Mouse (Mus musculus): ENCODE results near the gene Ppp1r7.

DNA sequence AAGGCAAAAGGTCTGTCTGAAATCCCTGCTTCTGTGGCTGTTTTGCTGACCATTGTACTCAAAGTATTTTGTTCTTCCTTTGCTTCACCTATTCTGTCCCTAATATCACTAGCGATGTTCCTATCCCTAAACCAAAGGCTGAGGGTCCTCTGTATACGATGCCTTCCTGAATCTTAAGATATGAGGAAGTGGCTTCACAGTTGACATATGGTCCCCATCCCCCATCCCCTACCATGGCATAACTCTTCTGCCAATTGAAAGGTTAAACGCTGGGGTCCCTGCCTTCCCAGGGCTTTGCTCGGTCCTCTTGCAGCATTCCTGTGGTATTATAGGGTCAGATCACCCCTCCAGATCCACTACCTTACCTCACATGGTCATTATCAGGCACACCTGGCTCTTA lies 60.7 kb downstream of the Ppp1r7 start:
- TF ChIP-seq POLR2A (IDR thresholded peaks at IDR 0.05; ENCODE audit: borderline replicate concordance, extremely low read depth, low read depth, low read length) (no peak), CTCF (IDR thresholded peaks at IDR 0.05; ENCODE audit: insufficient read depth, low read length) (no peak)
